Mouse (Mus musculus) brain, embryonic 14.5 days (tissue): Measurements from ENCODE around the gene Cd200r3. TPM values are rescaled to one million over a fixed set of nuclear protein-coding genes. Genes with fewer than 3 reads are reported as not detected.

Source experiments
- DNase-seq: peaks from one replicate; pipeline ENCODE4 v3.0.0-alpha.2; 2011; ENCODE audit warnings: low read depth
- CTCF ChIP-seq: fragments of 200-500 bp; IDR thresholded peaks from 2 replicates; pipeline ENCODE4 v1.5.1; 2012; ENCODE audit warnings: inconsistent platforms, mild to moderate bottlenecking, moderate library complexity, borderline replicate concordance; ENCODE audit not compliant: insufficient read depth, insufficient read length; ENCODE audit errors: extremely low read depth
- POLR2A ChIP-seq: fragments of 200-500 bp; IDR thresholded peaks from 2 replicates; pipeline ENCODE4 v1.6.1; 2012; ENCODE audit warnings: mild to moderate bottlenecking, inconsistent platforms, borderline replicate concordance; ENCODE audit not compliant: poor library complexity, insufficient read depth, insufficient read length, severe bottlenecking; ENCODE audit errors: extremely low read depth
- polyA plus RNA-seq: library from polyadenylated mRNA; depleted of rRNA; stranded (reverse); fragments of >200 nt; gene quantifications from 2 replicates; pipeline ENCODE4 v1.2.3, GENCODE M21; 2012; rRNA removed

Cd200r3 gene
- polyA plus RNA-seq, 1 experiment, result not detected

DNA sequence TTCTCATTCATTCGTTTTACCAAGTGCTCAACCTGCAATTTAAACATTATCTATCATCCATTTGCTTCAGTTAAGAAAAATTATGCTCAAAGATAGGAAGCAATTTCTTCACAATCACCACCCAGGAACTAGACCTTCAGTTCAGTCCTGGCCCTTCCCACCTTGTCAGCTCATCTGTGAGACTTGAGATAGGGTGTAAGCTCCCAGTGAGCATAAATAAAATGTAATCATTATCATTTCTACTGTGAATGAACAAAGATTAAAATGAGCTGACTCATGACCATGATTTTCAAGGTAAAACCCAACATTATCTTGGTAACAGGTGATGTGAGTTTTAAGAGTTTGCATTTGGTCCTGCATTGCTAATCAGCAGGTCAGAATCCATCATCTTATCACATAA is 76.6 kb downstream of the Cd200r3 start:
- no peak for DNase-seq
- TF ChIP-seq POLR2A (no peak), CTCF (no peak)

DNA sequence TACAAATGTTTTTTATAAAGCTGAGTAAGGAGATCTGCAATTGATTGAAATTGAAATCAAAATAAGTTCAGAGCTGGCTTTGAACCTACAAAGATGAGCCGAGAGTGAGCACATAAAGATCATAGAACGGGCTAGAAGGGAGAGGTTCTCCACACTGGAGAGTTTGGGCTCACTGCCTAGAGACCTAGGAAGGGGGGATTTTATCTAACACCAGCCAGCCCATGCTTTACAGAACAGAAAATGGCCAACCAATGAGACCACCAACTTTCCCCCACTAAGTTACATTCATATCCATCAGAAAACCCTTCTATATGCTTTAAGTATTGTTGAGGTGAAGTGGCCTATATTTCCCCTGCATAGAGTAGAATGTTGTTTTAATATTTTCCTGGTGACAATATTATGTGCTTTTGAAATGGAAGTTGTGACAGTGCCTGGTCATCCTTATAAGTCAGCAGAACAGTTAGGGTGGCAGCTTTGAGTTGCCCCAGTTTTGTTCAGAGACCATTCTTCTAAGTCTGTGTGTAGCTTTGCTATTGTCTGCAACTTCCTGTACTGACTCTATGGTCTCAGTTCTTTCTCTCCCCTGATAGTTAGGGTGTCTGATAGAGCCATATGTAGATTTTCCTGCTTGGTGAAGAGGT is 77.3 kb downstream of the Cd200r3 start:
- TF ChIP-seq CTCF, result no peak
- DNase-seq, result no peak

DNA sequence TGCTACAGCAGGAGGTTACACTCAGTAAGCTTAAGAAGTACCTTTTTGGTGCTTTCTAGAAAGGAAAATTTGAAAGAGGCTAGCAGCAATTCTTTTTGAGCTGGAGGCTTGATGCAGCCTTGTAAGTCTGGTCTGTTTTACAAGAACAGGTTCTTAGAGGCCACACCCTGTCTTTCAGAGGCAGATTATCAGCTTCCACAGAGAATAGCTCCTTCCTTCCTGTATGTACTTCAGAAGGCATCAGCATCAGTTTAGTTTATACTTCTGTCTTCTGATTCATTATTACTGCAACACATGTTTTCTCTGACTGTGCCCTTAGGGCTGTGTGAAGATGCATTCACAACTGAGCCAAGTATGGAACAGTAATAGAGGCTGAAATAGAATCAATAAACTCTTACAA is 78.0 kb downstream of the Cd200r3 start:
- DNase-seq, result no peak
- TF ChIP-seq CTCF (no peak), POLR2A (no peak)

DNA sequence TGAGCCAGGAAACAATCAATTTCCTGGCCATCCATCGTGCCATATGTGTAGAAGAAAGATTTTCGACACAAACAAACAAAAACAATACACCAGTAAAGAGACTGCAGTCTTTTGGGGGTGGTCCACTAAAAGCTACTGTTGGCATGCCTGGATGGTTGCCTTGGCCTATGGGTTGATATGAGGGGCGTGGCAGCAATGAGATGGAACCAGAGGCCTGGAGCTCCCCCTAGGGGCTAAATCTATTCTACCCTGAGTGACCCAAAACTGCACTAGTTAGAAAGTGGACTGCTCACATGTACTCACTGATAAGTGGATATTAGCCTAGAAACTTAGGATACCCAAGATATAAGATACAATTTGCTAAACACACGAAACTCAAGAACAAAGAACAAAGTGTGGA is 80.4 kb downstream of the Cd200r3 start:
- no peak for TF ChIP-seq POLR2A
- TF ChIP-seq CTCF, result peak; percentile 20; the same call in 1 of the 2 replicates
- no peak for DNase-seq

DNA sequence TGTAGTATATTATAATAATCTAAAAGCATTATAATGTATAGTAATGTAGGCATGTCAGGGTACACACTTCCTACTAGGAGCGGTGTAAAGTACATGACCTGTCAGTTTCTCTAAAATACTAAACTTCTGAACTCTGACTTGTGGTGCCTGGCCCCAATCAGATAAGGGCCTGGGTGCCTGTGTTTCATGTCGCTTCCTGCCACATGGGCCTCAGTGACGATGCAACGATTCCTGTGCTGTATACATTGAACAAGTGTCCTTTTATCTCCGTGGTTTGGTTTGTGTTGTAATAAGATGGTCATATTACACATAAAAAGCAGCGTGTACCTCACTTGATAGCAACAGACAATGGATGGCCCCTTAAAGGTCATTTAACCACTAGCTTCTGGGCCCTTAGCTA is 81.8 kb downstream of the Cd200r3 start:
- no peak for DNase-seq
- TF ChIP-seq POLR2A (no peak), CTCF (no peak)

DNA sequence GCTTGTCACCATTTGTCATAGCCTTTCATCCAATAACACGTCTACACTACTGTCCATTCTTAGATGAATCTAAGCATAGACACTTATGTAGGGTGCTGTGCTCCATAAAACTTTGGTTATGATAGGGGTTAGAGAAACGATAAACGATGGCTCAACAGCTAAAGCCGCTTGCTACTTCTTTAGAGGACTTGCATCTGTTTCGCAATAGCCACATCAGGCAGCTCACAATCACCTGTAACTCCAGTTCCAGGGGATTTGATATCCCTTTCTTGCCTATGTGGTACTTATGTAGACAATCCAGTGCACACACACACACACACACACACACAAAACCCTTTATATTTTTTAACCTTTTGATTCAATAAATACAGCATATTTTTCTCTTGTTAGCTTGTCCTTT is 85.6 kb downstream of the Cd200r3 start:
- DNase-seq, result no peak
- TF ChIP-seq POLR2A (no peak), CTCF (no peak)

DNA sequence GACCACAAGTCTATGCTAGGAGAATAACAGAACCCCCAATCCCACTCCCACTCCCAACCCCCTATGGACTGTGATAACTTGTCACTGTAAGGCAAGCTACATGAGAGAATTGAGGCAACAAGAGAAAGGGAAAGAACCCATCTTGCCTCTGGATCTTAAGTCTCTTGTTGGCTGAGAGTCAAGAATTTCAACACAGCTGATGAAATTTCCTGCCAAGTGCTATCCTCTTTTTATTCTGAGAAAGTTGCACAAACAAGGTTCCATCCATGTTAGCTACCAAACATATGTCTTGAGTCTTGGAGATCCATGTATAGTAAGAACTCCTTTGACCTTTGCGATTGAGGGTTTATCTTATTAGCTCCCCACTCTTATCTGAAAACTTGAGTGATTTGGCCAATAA is 86.0 kb downstream of the Cd200r3 start:
- peak; percentile 7 for DNase-seq

DNA sequence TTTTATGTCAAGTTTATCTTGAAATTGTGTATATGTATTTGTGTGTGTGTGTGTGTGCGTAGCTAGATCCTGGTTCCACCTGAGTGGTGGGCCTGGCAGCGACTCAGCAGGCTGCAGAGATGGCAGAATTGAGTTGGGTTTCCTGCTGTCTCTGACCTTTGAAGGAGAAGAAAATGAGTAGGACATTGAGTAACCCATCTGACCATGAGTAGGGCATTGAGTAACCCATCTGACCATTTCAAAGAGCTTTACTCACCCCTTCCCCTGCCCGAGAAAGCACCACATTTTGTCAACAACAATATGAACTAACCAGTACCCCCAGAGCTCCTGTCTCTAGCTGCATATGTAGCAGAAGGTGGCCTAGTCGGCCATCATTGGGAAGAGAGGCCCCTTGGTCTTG is 86.6 kb downstream of the Cd200r3 start:
- DNase-seq, result no peak
- no peak for TF ChIP-seq CTCF
- TF ChIP-seq POLR2A, result no peak

More for the DNA sequence above, 86.0 kb downstream of the Cd200r3 start:
- TF ChIP-seq POLR2A (no peak), CTCF (no peak)

DNA sequence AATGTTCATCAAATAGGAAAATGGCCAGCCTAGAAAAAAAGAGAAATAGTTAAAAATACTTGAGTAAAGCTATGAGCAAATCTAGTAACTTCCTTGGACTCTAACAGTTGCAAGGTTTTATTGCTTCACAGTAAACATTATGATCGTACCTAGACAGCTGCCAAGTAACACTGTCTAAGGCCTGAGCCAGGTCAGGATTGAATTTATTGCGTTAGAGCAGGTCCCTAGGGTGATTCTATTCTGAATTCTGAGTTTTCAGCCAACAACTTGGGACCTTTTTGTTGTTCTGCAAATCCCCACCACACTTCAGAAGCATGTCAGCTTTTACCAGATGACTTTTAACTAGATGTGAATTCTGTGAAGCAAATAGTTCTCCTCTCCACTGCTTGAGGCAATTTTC is 87.3 kb downstream of the Cd200r3 start:
- no peak for TF ChIP-seq POLR2A
- peak; percentile 33 for DNase-seq

Other genes with a start within 250 kb of the Cd200r3 start
- gene Nepro, start 219.4 kb upstream of the Cd200r3 start, polyA plus RNA-seq, result 6.2 and 6.3 TPM in 2 replicates
- gene Gtpbp8, start 197.3 kb upstream of the Cd200r3 start, polyA plus RNA-seq, result 16.2 and 18.6 TPM in 2 replicates
- gene Cd200r1, start 177.9 kb upstream of the Cd200r3 start, polyA plus RNA-seq, result 0.42 and 0.44 TPM in 2 replicates
- 0.04 and 0.08 TPM in 2 replicates for gene Cd200r4, start 131.9 kb upstream of the Cd200r3 start, polyA plus RNA-seq
- gene Cd200r2, start 76.6 kb upstream of the Cd200r3 start, polyA plus RNA-seq, result not detected in 2 replicates
- 6.7 and 7.0 TPM in 2 replicates for gene Ccdc80, start 149.7 kb downstream of the Cd200r3 start, polyA plus RNA-seq
- gene Slc35a5, start 215.0 kb downstream of the Cd200r3 start, polyA plus RNA-seq, result 21.5 and 25.6 TPM in 2 replicates
- gene Atg3, start 215.1 kb downstream of the Cd200r3 start, polyA plus RNA-seq, result 29.4 and 30.5 TPM in 2 replicates